Mouse (Mus musculus) induced T-regulatory cell, adult 2 months (primary cell): Measurements from ENCODE around the gene Olfr373.
A peak's percentile ranks its signal among the peaks of the same experiment; 100 is the strongest.
"Not testable (repeated sequence)": the region's sequence is repeated elsewhere in the genome, so short reads cannot be mapped to it uniquely, and the experiment has no call there.

Source experiments
- DNase-seq: peaks from one replicate; pipeline ENCODE4 v3.0.0-alpha.2; 2012; ENCODE audit warnings: low read depth

Olfr373 gene

DNA sequence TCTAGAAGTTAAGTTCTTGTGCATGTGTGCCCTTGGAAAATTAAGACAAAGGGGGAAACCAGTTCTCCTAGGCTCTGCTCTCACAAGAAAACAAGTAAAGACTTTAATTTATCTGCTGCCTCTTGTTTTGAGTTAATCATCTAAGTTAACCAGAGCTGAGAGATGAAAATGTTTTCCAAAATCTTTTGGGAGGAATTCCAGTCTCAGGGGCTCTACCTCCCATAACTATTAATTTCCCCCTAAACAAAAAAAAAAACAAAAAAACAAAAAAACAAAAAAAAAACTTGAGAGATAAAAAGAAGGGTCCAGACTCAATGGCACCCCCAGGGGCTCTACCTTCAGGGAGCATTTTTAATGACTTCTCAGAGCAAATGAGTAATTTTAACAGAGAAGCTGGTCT lies at the start of gene Olfr373:
TSS of gene Olfr373 (plus strand) at position 301 of the 400 bp plus-strand sequence.
- DNase-seq = not testable (repeated sequence)

DNA sequence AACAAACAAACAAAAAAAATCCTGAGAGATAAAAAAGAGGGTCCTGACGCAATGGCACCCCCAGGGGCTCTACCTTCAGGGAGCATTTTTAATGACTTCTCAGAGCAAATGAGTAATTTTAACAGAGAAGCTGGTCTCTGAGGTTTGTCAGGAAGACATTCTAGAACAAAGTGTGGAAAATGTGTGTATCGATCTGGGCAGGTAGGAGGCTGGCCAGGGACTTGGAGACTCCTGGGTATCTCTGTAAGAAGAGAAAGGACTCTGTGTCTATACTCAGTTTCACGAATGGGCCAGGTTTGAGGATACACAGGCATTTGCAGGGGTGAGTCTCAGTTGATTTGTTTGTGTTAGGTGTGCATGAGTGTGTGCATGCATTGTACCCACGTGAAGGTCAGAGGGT lies 42.1 kb upstream of the Olfr373 start, which contains the start of gene Olfr372:
TSS of gene Olfr372 (plus strand) at position 301 of the 400 bp plus-strand sequence.
- not testable (repeated sequence) for DNase-seq

DNA sequence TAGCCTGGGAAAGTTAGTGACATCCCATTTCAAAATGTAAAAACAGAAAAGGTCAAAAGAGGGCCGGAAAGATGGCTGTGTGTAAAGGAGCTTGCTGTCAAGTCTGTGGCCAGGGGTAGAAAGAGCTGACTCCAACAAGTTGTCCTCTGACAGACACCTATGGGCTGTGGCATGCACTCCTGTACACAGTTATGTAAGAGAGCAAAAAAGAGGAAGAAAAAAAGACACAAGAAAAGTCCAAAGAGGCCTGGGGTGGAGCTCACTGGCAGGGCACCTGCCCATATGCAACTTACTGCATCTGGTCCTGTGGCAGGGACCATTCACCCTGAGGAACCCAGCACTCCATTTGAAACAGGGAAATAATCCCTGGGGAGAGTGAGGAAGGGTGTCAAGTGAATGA lies 40.5 kb upstream of the Olfr373 start:
- no peak for DNase-seq

DNA sequence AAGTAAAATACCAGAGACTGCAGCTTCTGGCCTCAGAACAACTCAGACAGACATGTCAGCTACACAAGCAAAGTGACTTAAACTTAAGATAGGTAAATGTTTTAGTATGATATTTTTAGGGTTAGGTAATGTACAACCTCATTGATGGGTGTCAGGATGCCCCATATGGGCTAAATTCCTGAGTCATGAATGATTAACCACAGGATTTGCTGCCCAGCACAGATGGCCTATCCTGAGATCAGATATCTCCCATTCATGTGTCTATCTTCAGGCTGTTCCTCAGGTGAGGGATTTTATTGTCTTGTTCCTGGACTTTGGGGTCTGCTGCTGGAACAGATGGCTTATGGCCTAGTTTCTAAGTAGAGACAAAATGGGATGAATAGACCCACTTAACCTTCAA lies 28.3 kb upstream of the Olfr373 start:
- DNase-seq = not testable (repeated sequence)

DNA sequence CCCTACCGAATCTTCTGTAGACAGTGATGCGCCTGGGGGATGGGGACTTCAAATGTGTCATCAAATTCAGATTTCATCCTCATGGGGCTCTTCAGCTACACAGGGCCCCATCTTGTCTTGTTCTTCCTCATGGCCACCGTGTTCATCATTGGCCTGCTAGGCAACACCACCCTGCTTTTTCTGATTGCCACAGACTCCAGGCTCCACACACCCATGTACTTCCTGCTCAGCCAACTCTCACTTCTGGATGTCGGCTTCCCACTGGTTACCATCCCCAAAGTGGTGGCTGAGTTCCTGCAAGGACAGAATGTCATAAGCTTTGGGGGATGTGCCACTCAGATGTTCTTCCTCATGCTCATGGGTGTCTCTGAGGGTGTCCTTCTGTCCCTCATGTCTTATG lies 25.3 kb upstream of the Olfr373 start:
- DNase-seq = not testable (repeated sequence)

DNA sequence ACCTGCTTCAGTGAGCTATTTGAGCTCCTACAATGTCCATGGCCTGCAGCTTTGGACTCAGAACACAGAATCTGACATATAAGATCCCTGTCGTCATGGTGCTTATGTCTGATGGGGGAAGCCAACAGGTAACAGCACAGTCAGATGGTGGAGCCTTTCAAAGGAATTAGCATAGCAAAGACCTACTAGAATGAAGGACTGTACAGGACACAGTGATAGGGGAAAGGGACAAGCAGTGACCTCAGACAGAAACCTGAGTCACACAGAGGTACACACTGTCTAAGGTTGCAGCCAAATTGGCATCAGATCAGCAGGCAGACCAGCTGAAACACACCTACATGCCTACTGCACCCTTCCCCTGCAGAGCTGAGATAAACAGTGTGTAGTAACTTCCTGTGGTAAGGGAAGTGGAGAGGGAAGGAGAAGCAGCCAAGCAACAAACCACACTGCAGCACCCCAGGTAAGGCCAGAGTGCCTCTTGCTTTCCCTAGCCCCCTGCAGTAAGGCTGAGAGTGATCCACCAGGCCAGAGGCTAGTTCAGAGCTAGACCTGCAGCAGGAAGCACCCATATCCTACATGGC lies 16.1 kb upstream of the Olfr373 start:
- DNase-seq = peak; percentile 21

DNA sequence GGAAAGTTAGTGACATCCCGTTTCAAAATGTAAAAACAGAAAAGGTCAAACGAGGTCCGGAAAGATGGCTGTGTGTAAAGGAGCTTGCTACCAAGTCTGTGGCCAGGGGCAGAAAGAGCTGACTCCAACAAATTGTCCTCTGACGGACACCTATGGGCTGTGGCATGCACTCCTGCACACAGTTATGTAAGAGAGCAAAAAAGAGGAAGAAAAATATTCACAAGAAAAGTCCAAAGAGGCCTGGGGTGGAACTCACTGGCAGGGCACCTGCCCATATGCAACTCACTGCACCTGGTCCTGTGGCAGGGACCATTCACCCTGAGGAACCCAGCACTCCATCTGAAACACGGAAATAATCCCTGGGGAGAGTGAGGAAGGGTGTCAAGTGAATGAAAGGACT lies 1.8 kb downstream of the Olfr373 start:
- no peak for DNase-seq

DNA sequence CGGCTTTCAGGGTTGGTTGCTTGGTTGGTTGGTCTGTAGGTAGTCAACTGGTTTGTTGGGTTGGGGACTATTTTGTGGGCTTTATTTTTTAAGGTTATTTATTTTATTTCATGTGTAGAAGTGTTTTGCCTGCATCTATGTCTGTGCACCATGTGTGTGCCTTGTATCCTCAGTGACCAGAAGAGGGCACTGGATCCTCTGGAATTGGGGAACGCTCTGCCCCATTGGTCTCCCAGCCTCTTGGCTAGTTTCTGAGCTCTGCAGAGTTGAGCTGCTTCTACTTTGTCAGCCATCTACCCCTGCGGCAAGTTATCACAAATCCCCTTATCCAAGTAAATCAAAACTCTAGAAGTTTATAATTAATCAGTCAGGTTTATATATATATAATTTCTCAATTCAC lies 4.6 kb downstream of the Olfr373 start:
- DNase-seq = peak; percentile 25

DNA sequence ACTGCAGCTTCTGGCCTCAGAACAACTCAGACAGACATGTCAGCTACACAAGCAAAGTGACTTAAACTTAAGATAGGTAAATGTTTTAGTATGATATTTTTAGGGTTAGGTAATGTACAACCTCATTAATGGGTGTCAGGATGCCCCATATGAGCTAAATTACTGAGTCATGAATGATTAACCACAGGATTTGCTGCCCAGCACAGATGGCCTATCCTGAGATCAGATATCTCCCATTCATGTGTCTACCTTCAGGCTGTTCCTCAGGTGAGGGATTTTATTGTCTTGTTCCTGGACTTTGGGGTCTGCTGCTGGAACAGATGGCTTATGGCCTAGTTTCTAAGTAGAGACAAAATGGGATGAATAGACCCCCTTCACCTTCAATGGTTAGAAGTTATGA lies 13.7 kb downstream of the Olfr373 start:
- DNase-seq = not testable (repeated sequence)

DNA sequence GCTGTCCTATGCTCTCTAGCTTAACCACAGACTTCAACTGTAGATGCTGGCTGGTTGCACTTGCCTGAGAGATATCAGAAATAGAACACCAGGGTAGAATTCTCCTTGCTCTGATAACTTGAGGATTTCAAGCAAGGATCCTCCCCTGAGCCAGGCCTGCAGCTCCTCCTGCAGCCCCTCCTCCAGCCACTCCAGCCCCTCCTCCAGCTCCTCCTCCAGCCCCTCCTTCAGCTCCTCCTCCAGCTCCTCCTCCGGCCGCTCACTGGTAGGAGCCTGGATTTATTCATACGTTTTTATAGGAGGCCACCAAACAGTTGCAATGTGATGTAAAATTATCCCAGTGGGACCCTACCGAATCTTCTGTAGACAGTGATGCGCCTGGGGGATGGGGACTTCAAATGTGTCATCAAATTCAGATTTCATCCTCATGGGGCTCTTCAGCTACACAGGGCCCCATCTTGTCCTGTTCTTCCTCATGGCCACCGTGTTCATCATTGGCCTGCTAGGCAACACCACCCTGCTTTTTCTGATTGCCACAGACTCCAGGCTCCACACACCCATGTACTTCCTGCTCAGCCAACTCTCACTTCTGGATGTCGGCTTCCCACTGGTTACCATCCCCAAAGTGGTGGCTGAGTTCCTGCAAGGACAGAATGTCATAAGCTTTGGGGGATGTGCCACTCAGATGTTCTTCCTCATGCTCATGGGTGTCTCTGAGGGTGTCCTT lies 16.6 kb downstream of the Olfr373 start:
- DNase-seq = not testable (repeated sequence)

DNA sequence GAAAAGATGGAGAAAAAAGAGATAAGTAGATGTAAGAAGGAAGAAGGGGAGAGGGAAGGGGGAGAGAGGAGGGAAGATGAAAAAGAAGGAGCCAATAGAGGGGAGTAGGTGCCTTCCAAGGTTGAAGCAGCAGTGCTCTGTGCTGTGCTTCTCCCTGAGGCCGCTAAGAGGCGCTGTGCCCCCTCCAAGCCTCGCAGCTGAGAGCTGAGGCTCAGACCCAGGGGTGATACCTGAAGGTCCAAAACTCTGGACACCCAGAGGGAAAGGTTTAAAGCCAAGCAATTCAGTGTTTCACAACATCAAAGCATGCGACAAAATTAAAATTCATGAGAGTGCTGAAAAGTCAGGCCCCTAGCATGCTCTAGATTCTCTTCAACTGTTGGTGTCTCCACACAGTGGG lies 22.2 kb downstream of the Olfr373 start:
- DNase-seq = peak; percentile 33

DNA sequence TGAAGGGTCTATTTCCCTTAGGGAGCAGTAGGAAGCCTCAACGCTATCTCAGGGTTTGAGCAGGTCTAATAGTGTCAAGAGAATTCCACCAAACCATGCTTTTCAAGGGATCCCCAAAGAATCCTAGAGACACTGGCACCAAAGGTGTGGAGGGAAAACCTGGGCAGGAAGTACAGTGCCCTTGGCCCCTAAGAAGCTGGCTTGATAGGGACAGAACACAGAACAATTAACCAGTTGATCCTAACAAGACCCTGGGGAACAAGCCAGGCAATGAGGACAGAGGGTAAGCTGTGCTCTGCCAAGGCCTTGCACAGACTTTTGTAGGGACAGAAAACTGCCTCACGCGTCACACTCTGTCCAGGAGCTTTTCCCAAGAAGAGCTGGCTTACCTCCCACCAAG lies 23.8 kb downstream of the Olfr373 start, which contains the start of gene Olfr374:
TSS of gene Olfr374 (plus strand) at position 301 of the 400 bp plus-strand sequence.
- DNase-seq = no peak

DNA sequence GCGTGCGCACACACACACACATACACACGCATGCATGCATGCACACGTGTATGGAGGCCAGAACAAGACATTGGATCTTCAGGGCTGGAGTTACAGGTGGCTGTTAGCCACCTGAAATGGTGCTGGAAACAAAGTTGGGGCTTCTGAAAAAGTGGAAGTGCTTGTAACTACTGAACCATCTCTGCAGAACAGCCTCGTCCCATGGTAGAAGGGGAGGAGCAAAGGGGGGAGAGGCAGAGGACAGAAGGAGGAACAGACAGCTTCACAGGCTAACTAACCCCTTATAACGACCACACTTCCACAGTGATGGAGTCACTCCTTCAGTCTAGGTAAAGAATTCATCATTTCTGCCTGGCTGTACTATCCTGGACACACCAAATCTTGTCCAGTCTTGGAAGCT lies 27.9 kb downstream of the Olfr373 start:
- DNase-seq = no peak

DNA sequence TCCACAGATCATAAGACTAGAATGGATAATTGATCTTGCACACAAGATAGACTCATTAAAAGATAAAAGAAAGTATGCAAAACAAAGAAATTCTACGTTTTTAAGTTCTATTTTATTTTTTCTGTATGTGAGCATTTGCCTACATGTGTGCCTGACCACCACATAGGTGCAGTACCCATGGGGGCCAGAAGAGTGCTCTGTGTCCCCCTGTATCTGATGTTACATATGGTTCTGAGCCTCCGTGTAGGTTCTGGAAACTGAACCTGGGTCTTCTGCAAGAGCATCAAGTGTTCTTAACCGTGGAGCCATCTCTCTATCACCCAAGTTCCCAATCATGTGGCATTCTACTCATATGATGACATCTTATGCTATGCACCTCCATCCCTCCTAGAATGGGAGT lies 29.5 kb downstream of the Olfr373 start:
- peak; percentile 32 for DNase-seq

DNA sequence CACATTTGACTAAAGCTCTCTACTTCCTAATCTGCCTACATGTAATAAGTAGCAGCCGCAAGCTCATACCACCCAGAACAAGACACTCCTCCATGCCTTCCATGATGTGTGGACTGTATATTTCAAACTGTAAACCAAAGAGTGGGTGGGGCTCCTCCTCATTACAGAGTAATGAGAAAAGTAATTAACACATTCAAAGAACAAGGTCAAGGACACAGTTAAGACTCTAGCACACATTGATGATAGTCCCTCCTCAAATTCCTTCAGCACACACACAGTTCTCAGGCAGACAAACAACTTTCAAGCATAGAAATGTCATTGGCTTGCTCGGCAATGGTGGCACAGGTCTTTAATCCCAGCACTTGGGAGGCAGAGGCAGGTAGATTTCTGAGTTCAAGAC lies 32.2 kb downstream of the Olfr373 start:
- DNase-seq = no peak

DNA sequence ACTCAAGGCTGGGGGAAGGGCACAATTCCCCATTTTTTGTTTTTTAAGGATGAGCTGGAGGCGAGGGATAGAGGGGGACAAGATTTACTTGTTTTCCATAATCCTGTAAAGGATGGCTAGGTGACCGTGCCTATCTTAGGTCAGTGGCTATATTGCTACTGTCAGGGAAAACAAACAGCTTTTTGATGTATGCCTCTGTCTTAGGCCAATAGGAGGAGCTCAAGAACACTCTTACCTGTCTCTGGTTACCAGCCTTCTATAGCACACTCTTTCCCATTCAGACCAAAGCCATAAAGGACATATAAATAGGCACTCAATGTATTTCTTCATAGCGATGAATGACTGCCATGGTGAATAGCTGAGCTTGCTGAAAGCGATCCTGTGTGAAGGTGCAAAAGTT lies 35.6 kb downstream of the Olfr373 start:
- DNase-seq = peak; percentile 57

DNA sequence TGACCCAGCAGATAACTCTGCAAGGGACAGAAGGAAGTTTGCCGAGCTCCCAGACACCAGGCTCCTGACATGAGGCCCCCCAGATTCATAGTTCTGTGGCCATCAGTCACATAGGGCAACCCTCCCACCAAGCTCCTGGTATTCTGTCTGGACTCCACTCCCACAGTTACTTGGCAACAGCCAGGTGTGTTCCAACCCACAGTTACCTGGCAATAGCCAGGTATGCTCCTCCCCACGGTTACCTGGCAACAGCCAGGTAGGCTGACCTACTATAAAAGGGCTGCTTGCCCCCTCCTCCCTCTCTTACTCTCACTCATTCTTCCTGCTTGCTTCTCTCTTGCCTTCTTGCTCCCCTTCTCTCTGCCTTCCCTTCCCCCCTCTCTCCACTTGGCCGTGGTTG lies 38.5 kb downstream of the Olfr373 start:
- not testable (repeated sequence) for DNase-seq

DNA sequence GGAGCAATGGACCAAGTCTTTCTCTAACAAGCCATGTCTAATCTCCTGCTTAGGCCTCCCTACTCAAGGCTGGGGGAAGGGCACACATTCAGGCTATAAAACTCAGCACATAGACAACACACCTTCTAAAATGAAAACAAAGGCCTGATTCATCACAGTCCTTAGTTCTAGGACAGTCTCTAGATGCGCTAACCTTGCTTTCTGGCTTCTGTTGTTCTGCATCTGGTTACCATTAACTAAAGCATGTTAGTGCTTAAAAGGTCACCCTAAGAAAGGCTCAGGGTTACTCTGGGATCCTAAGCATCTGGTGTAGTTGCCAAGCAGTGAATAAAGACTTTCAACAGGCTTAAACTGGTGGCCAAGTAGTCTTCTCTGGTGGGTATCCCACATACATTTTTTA lies 39.0 kb downstream of the Olfr373 start:
- no peak for DNase-seq

DNA sequence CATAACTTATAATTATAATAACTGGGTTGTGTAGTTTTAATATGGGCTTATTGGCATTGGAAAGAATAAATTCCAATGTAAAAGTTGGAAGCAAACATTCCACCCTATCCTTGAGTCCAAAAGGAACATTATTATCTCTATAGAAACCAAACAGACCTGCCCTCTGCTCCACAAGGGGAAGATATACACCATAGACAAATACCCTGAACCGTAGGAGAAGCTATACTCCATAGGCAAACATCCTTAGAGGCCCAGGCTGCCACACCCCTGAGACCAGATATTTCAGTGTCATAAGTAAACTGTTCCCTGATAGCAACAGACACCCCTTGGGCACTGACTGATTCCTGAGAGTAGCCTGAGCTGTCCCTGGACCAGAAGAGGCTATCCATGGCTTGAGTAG lies 44.9 kb downstream of the Olfr373 start:
- DNase-seq = no peak

DNA sequence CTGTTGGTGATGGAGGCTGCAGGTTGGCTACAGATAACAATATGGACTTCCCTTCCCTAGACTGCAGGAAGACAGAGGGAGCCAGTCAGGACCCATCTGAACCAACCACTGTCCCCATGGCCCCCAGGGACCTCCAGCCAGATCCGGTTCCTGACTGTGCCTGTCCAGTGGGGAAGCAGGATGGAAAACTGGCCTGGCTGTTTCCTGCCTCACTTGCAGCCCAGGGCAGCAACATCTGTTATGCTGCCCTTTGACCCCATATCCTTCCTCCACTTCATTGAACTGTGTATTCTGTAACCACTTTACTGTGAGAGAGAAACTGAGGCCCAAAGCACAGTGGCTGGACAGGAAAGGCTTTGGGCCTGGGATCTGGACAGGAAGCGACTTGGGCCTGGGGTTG lies 48.3 kb downstream of the Olfr373 start:
- DNase-seq = no peak

DNA sequence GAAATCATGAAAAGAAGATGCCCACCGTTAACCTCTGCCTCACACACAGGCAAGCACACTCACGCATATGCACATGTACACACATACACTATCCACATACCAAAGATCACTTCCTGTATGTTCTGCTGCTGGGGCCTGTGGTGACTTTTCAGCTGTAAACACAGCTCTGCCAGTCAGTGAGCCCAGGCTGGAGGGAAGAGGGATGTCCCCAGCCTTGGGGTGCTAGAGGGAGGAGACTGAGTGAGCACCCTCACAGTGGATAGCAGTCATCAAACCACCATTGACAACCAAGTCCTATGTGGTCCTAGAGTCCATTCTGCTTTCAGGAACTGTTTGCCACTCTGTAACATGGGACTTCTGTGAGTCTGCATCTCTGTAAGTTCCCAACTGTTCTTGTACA lies 48.9 kb downstream of the Olfr373 start:
- peak; percentile 72 for DNase-seq

DNA sequence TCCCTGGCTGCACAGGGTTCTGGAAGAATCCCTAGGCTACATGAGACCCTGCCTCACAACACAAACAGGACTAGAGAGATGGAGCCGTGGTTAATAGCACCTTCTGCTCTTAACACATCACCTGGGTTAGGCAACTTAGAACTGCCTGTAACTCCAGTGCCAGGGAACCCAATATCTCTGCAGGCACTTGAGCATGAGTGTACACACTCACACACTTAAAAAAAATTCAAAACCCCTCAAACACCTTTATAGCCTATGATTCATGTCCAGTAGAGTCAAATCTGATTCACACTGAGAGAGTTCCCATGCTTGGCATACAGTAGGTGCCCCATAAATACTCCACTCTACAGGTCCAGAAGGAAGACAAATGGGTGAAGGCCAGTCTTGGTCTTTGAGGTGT lies 49.4 kb downstream of the Olfr373 start:
- DNase-seq = no peak

DNA sequence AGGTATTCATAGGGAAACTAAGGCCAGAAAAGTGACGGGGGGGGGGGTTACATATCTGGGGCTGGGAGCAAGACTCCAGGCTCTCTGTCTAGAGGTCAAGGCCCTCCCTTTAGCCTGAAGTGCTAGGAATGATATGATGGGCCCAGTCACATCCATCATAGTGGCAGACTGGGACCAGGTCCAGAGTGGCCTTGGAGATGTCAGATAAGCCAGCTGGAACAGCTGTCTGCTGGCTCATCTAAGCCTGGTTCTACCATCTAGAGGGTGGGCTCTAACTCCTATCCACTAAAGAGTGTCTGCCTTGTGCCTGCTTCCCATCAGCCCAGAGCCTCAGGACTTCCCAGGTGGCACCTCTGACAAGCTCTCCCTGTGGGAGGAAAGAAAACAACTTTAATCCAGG lies 49.9 kb downstream of the Olfr373 start:
- DNase-seq = no peak

DNA sequence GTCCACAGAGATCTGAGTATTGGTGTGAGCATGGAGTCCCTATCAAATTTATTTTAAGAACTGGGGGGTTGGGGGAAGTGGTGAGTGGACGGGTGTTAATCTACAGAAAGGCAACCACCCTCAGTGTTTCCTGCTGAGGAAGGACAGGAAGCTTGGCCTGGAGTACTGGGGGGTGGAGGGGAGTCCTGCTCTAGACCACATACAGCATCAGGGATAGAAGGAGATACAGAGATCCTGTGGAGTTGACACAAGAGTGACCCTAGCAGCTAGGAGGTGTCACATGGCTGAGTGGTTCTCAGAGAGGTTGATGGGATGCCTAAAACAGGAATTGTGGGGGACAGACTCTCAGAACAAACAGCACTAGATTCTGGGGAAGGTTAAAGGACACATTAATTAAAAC lies 50.5 kb downstream of the Olfr373 start:
- DNase-seq = peak; percentile 33
